Mouse (Mus musculus) mature B cell (primary cell): Measurements from ENCODE around the gene Plekhd1.

Experiments used
- in situ Hi-C: fragments of 300-500 bp; cut with MboI; formaldehyde crosslinking; loops from 2 replicates; pipeline ENCODE4 v1.14.3; 2019

Plekhd1 gene

GRCm38 (mm10) chr12:80692269-80692972 is at the start of gene Plekhd1:
Plekhd1 (plus strand) TSS chr12:80692591.
- in situ Hi-C loops = no loop called here

GRCm38 (mm10) chr12:80642725-80643692 is 49.4 kb upstream of the Plekhd1 start:
- in situ Hi-C loops = no loop called here

GRCm38 (mm10) chr12:80643693-80644505 is 48.5 kb upstream of the Plekhd1 start, which contains the start of the genes Slc39a9 and Erh:
Slc39a9 (plus strand) TSS chr12:80643883.
Erh (minus strand) TSS chr12:80644341.
- in situ Hi-C loops = no loop called here

- in situ Hi-C loops = no loop called here
Observed at GRCm38 (mm10) chr12:80644506-80644868, 47.9 kb upstream of the Plekhd1 start.

DNA sequence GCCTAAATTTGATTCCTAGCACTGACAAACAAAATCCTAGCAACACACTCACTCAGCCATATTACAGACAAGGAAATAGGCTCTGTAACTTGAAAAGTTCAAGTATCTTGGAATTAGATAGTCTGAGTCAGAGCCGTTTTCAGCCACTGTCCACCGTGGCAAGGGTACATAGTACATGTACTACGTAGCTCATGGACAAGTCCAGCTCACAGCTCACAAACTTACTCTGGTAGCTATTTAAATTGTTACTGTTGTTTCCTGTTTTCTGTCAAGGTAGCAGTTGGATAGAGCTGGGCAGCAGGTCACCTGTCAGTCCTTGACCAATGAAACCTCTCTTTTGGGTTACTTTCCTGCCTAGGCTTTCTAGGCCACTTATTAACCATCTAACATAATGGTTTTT is 46.0 kb upstream of the Plekhd1 start:
- in situ Hi-C loops = no loop called here

DNA sequence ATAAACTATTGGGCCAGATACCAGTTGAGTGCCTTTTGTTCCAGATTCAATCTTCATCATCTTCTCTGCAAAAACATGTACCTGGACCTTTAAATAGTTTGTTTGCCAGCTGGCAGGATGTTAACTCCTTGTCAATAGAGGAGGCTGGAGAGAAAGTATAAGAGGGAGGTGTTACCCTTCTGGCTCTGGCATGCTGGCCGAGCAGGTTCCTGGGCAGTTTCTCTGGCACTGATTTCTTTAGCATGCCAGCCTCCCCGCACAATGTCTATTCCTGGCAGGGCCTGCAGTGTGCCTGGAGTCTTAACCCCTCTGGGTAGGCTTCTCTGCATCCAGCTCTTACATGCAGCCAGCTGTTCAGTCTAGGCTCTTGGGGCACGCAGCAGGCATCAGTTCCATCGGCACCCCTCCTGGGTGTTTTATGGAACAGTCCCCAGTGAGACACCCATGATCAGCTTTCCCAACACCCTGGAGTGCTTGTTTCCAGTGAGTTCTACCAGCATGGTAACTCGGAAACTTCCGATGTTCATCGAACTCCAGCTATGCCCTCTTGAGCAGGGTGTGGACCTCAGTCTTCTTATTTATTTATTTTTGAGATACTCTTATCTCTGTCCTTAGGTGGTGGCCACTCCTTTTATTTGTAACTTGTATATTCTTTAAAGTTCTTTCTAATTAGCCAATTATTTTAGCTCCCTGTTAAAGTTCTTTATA is 38.3 kb upstream of the Plekhd1 start:
- in situ Hi-C loops = no loop called here

DNA sequence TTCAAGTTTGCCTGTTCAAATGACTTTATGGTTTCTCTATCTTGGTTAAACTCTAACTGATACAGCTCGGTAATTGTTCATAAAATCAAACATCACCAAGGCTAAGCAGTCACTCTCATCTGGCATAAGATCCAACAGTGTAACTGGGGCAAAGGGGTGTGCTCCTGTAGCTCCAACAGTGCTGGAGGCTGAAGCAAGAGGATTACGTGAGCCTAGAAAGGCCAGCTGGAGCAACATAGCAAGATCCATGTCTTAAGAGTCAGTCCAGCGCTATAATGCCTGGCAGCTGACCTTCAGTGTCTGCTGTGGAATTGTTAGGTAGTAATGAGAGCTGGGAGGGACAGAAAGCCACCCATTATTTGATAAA is 37.7 kb upstream of the Plekhd1 start:
- in situ Hi-C loops = no loop called here

DNA sequence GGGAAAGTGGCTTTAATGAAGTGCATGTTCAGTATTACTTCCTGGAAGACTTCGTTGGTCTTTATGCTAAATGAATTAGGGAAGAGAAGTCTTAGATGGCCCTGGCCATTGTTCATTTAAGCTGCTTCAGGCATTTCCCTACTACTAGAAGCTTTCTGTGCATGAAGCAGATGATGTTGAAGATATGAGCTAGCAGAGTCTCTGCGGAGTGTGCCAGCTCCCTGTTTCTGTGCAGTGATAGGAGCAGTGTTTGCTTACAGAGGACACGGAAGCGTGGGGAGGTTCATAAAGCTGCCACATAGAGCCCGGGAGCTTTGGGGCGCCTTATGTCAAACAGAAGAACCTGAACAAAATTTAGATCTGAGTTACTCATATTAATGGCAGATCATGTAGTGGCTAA is 33.7 kb upstream of the Plekhd1 start:
- in situ Hi-C loops = no loop called here

DNA sequence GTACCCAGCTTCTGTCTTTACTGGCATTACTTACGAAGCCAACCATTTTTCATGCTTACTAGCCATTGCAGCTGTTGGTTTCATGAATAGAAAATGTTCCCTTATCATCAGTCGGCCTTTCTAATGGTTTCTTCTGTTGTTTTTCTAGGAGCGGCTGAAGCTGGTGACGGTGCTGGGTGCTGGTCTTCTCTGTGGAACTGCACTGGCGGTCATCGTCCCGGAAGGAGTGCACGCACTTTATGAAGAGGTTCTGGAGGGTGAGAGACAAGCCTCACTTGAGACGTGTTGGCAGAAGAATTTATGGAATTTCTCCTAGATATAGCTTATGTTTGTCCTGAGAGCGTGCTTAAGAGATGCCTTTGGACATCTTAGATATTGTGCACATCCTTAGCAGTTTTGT is 30.1 kb upstream of the Plekhd1 start:
- in situ Hi-C loops = no loop called here

- in situ Hi-C loops = no loop called here
Observed at GRCm38 (mm10) chr12:80663935-80664334, 28.5 kb upstream of the Plekhd1 start.

DNA sequence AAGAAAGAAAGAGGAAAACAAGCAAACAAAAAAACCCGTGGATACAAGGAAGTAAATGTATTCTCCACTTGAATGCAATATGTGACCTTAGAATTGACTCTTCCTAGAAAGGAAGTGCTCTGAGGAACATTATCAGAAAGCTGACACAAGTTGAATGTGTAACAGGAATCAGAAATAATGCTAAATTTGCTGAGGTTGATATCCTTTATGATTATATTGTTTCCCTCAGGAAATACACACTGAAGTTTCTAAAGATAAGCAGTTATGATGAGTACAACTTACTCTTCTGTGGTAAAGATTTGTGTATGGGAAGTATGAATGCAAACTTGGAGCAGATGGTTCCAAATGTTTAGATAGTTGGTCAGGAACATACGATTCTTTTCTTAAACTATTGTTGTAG is 24.0 kb upstream of the Plekhd1 start:
- in situ Hi-C loops = no loop called here

- in situ Hi-C loops = no loop called here
Observed at GRCm38 (mm10) chr12:80673170-80673569, 19.2 kb upstream of the Plekhd1 start.

GRCm38 (mm10) chr12:80681340-80681739 is 11.1 kb upstream of the Plekhd1 start:
- in situ Hi-C loops = no loop called here

DNA sequence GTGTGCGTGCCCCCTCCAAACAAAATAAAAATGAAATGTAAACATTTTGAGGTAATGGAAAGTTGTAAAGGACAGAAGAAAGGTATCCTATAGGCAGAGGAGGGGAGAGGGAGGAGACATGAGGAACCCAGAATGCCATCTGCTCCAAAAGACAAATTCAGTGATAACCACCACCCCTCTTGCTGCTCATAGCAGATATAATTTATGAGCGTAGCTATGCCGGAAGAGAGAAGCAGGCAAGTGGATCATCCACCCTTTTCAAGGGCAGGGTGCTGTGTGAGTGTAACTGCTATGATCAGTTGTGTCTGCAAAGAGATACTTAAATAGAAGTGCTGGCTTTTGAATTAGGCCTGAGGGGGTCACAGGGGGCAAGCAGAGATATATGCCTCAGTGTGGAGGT is 8.8 kb upstream of the Plekhd1 start:
- in situ Hi-C loops = no loop called here

- in situ Hi-C loops = no loop called here
Observed at GRCm38 (mm10) chr12:80684316-80684715, 8.1 kb upstream of the Plekhd1 start.

DNA sequence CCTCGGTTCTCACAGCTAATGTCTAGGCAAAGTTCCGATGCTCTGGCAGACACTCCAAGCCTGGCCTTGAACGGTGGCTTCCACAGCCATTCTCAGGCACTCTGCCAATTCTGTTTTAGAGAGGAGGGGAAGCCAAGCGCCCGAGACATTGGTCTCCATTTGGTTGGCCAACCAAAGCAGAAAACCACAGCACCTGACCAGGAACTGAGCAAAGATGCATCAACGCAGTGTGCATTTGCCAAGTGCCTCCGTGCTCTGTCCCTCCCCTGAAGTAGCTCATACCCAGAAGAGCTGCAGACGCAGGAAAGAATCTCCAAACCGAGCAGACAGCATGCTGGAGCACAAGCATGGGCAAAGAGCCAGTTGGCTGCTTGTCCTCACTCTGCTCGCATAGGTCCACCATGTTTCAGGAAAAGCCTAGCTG is 4.6 kb upstream of the Plekhd1 start:
- in situ Hi-C loops = no loop called here

DNA sequence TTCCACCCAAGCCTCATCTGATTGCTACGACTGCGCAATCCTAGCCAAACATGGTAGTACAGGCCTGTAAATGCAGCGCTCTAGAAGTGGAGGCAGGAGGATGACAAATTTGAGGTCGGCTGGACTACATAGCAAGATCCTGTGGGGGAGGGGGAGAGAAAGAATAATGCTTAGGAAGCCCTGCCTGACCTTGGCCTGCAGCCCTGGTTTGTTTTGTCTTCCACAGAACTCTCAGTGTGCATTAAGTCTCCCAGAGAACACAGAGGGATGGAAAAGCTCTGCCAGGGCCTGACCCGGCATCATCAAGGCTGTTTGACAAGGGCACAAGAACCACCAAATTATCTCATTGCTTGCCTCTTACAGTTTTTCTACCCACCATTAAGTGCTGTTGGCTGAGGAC is 2.7 kb upstream of the Plekhd1 start:
- in situ Hi-C loops = no loop called here

GRCm38 (mm10) chr12:80691671-80692091 is 710 bp upstream of the Plekhd1 start:
- in situ Hi-C loops = no loop called here

DNA sequence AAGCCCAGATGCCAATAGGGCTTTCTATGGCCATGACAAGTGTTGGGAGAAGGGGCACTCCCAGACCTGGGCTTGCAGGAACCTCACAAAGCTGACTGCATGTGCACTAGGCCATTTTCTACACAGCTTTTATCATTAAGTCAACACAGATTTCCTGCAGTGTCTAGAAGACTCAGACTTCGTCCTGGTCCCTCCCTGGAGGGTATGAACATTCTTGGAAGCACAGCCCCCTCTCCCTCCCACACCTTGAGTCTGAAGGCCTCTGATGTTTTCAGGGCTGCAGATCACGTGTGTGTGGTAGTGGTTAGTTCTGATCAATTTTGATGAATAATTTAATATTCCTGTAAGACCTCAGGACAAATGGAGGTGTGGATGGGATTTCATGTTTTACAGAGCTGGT is 1.3 kb downstream of the Plekhd1 start:
- in situ Hi-C loops = no loop called here

DNA sequence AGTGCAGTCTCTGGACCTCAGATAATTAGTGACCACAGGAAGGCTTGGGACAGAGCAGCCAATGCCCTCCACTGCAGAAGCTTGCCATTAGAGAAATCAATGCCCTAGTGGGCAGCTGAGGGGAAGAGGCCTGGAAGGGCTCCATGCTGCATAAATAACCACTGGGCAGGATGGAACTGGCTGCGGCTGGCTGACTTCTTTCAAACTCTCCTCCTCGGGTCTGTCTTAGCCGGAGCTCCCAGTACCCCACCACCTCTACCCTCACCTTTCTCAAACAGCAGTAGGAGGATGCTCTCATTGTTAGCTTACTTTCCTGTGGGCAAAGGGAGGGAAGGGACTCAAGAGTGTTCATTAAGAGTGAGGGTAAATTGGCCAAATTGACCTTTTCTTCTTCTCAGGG is 2.6 kb downstream of the Plekhd1 start:
- in situ Hi-C loops = no loop called here

- in situ Hi-C loops = no loop called here
Observed at GRCm38 (mm10) chr12:80698526-80699143, 6.2 kb downstream of the Plekhd1 start.
